Mouse (Mus musculus) brain, embryonic 14.5 days (tissue): ENCODE results near the gene Ttc3.

Source experiments
- CTCF ChIP-seq: fragments of 200-500 bp; IDR thresholded peaks from 2 replicates; pipeline ENCODE4 v1.5.1; 2012; ENCODE audit warnings: inconsistent platforms, mild to moderate bottlenecking, moderate library complexity, borderline replicate concordance; ENCODE audit not compliant: insufficient read depth, insufficient read length; ENCODE audit errors: extremely low read depth
- POLR2A ChIP-seq: fragments of 200-500 bp; IDR thresholded peaks from 2 replicates; pipeline ENCODE4 v1.6.1; 2012; ENCODE audit warnings: mild to moderate bottlenecking, inconsistent platforms, borderline replicate concordance; ENCODE audit not compliant: poor library complexity, insufficient read depth, insufficient read length, severe bottlenecking; ENCODE audit errors: extremely low read depth

GRCm38 (mm10) chr16:94401636-94402035, 31.2 kb downstream of the Ttc3 start:
- TF ChIP-seq CTCF (no peak), POLR2A (no peak)
